Mouse (Mus musculus) E14TG2a.4 (cell line): ENCODE measurements around the gene Dnajc17.

ENCODE experiments used
- H3K27me3 ChIP-seq: 2 replicates; pipeline ENCODE4 v1.6.1; 2014; ENCODE audit warnings: low read length, control low read depth; ENCODE audit not compliant: insufficient read depth
- H3K36me3 ChIP-seq: 2 replicates; pipeline ENCODE4 v1.6.1; 2014; ENCODE audit warnings: low read length, control low read depth; ENCODE audit not compliant: insufficient read depth
- H3K4me1 ChIP-seq: replicated peaks from 2 replicates; pipeline ENCODE4 v1.6.1; 2014; ENCODE audit warnings: low read depth, low read length, control low read depth
- H3K4me3 ChIP-seq: replicated peaks from 2 replicates; pipeline ENCODE4 v1.5.1; 2014; ENCODE audit warnings: mild to moderate bottlenecking, low read length
- H3K9me3 ChIP-seq: 2 replicates; pipeline ENCODE4 v1.6.1; 2014; ENCODE audit warnings: low read length, control low read depth
- CTCF ChIP-seq: conservative IDR thresholded peaks from 2 replicates; pipeline ENCODE4 v1.5.1; 2014; ENCODE audit warnings: low read length
- NANOG ChIP-seq: IDR thresholded peaks from 2 replicates; pipeline ENCODE4 v1.6.1; 2014; ENCODE audit warnings: borderline replicate concordance, low read length, mixed read lengths
- POU5F1 ChIP-seq: IDR thresholded peaks from 2 replicates; pipeline ENCODE4 v1.6.1; 2014; ENCODE audit warnings: low read length, borderline replicate concordance

Gene Dnajc17

DNA sequence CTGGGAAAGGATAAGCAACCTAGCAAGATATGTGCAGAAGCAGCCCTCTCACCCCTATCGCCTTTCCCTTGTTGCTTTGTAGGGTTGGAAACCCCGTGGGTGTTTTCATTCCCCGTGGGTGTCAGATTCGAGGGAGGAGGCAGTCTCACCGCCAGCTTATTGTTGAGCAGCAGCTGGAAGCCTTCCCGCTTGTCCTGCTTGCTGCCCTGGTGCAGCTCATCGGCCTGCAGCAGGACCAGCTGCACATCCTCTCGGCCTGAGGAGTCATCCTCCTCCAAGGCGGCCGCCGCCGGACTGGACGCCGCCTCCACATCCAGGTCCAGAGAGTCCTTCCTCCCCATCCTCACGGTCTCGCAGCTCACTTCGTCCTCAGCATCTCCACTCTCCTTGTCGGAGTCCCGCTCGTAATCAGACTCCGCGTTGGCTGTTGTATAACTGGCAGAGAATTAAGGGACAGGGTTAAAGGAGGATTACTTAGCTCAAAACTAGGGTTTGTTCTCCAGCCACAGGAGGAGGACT is 61.4 kb downstream of the Dnajc17 start:
- peaks cover 51% of the 10 kb centered on the region for H3K4me1 ChIP-seq
- no peaks in the 10 kb centered on the region for H3K9me3 ChIP-seq
- H3K4me3 ChIP-seq = peak overlapping the region; percentile 32
- TF ChIP-seq CTCF (no peak), NANOG (no peak), POU5F1 (no peak)
- H3K36me3 ChIP-seq = peaks cover 97% of the 10 kb centered on the region
- no peaks in the 10 kb centered on the region for H3K27me3 ChIP-seq

DNA sequence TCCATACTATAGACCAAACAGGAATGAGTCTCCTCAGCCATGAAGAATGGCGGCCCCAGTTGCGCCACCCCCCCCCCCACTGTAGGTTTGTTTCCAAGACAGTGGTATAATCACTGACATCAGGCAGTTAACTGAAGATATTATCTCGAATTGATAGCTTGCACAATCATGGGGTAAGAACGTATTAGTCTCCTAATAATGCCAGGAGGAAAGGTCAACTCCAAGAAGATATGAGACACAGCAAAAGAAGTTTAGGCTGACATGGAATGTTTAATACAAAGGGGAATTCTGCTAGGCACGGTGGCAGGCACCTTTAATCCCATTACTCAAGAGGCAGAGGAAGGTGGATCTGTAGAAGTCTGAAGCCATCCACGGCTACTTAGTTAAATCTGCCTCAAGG is 62.2 kb downstream of the Dnajc17 start:
- TF ChIP-seq CTCF = no peak
- TF ChIP-seq POU5F1 = no peak
- no peak for TF ChIP-seq NANOG
- H3K4me3 ChIP-seq = no peak overlapping the region
- no peaks in the 10 kb centered on the region for H3K27me3 ChIP-seq
- no peaks in the 10 kb centered on the region for H3K9me3 ChIP-seq
- H3K4me1 ChIP-seq = peaks cover 53% of the 10 kb centered on the region
- peaks cover 97% of the 10 kb centered on the region for H3K36me3 ChIP-seq

DNA sequence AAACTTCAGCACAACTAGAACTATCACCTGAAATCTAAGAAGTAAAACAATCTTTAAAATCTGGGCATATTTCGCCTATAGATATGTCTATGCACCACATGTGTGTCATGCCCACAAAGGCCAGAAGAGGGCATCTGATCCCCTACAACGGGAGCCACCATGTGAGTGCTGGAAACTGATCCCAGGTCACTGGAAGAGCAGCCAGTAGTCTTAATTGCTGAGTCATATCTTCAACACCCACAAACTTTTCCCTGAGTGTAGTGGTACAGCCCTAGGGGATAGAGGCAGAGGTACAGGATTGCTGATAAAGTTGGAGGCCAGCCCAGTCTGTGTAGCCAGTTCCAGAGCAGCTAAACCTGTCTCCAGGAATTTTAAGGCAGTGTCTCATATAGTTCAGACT is 63.4 kb downstream of the Dnajc17 start:
- no peaks in the 10 kb centered on the region for H3K27me3 ChIP-seq
- H3K4me3 ChIP-seq = no peak overlapping the region
- H3K4me1 ChIP-seq = peaks cover 53% of the 10 kb centered on the region
- H3K36me3 ChIP-seq = peaks cover 97% of the 10 kb centered on the region
- peak; percentile 65 for TF ChIP-seq CTCF
- no peak for TF ChIP-seq POU5F1
- no peaks in the 10 kb centered on the region for H3K9me3 ChIP-seq

DNA sequence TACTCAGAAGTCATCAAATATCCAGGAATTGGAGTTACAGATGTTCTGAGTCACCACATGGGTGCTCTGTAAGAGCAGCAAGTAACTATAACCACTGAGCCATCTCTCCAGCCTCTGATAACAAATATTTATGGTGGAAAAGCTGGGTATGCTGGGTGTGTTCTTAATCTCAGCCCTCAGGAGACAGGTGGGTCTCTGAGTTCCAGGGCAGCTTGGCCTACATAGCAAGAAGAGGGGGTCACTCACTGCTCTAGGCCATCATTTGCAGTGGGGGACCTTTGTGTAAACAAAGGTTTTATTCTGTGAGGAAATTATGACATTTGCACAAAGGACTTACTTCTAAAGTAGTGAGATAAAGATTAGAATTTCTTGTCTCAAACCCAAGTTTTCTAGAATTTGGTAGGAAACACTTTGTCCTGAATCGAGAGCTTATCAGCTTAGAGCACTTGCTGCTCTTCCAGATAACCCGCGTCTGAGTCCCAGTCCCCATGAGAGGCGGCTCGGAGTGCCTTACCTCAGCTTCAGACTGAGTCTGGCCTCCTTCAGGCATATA is 72.2 kb downstream of the Dnajc17 start:
- H3K4me1 ChIP-seq = 0 out of 2 replicates have a peak, but pooled peaks cover 3% of the 10 kb centered on the region
- peaks cover 99% of the 10 kb centered on the region for H3K36me3 ChIP-seq
- no peaks in the 10 kb centered on the region for H3K9me3 ChIP-seq
- no peak for TF ChIP-seq NANOG
- no peak for TF ChIP-seq POU5F1
- no peak for TF ChIP-seq CTCF
- H3K4me3 ChIP-seq = no peak overlapping the region
- no peaks in the 10 kb centered on the region for H3K27me3 ChIP-seq
